ENCODE assay signal across 8 mouse cellular contexts in the genomic region with DNA sequence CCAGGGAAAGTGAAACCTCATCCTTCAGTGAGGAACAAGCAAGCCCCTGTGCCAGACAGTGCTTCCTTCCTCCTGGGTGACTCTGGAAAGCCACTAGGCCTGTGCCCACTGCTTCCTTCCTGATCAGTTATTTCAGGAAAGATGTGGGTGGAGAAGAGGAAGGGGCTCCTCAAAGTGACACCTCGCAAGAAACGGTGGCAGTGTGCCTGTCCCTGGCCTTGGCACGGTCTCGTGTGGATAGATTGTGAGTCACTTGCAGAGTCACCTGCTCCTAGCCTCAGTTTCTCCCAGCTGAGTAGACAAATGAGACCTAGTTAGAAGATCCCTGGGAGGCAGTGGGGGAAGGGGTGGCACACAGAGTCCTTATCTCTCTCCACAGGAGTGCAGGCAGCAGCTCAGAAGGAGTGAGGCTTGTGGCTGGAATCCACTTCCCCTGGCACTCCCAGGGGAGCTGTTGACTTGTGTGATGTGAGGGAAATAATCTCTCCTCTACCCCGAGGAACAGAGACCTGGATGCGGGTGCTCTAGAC. TPM values are rescaled to one million over a fixed set of nuclear protein-coding genes. Genes with fewer than 3 reads are reported as not detected.
DNase-seq lines count a peak whose midpoint lies in the region; ATAC-seq lines count a peak whose summit lies in the region.

No protein-coding gene starts in this region.

- ATAC-seq in heart, embryonic 13.5 days (ENCODE audit: extremely low read depth, insufficient number of reproducible peaks, low FRiP score, low TSS enrichment): peak; percentile 75
- ATAC-seq in kidney, embryonic 16.5 days (ENCODE audit: low FRiP score, low TSS enrichment): no peak
- peak; percentile 32 for ATAC-seq in lung, embryonic 16.5 days (ENCODE audit: low read depth)

- WGBS in heart, embryonic 13.5 days: 21% methylated on average over 6 of the region's 6 CpGs
- WGBS in kidney, embryonic 16.5 days: 59% methylated on average over 6 of the region's 6 CpGs
- 30% methylated on average over 6 of the region's 6 CpGs for WGBS in lung, embryonic 16.5 days

- peaks cover 73% of the 10 kb centered on the region for H3K4me1 ChIP-seq in brown adipose tissue, adult 24 weeks (ENCODE audit: control insufficient read depth, insufficient read depth, insufficient read length, low read length)
- H3K4me1 ChIP-seq in heart, embryonic 13.5 days: peaks cover 98% of the 10 kb centered on the region
- H3K4me1 ChIP-seq in kidney, embryonic 16.5 days (ENCODE audit: insufficient read depth, low read length): peaks cover 56% of the 10 kb centered on the region
- H3K4me1 ChIP-seq in lung, embryonic 16.5 days (replicated peaks; ENCODE audit: control insufficient read depth, insufficient read depth, low read length): peaks cover 57% of the 10 kb centered on the region

- no peaks in the 10 kb centered on the region for H3K9me3 ChIP-seq in heart, embryonic 13.5 days
- 0 out of 2 replicates have a peak, but pooled peaks cover 2% of the 10 kb centered on the region for H3K9me3 ChIP-seq in kidney, embryonic 16.5 days (ENCODE audit: low read length)
- H3K9me3 ChIP-seq in lung, embryonic 16.5 days (ENCODE audit: control insufficient read depth, low read length): no peaks in the 10 kb centered on the region

- peak overlapping the region; percentile 88 for H3K27ac ChIP-seq in brown adipose tissue, adult 24 weeks (replicated peaks; ENCODE audit: low read depth, low read length)
- peak overlapping the region; percentile 95 for H3K27ac ChIP-seq in heart, embryonic 13.5 days (replicated peaks)
- H3K27ac ChIP-seq in kidney, embryonic 16.5 days (ENCODE audit: low read length): peak overlapping the region; percentile 65; the same call in 1 of the 2 replicates
- peak overlapping the region; percentile 87 for H3K27ac ChIP-seq in lung, embryonic 16.5 days (ENCODE audit: low read length)

- no peak overlapping the region for H3K4me3 ChIP-seq in brown adipose tissue, adult 24 weeks (ENCODE audit: insufficient read depth, low read depth, low read length)
- peak overlapping the region; percentile 18; the same call in 1 of the 2 replicates for H3K4me3 ChIP-seq in heart, embryonic 13.5 days
- no peak overlapping the region for H3K4me3 ChIP-seq in kidney, embryonic 16.5 days (ENCODE audit: low read length)
- no peak overlapping the region for H3K4me3 ChIP-seq in lung, embryonic 16.5 days (ENCODE audit: low read length)

- no peaks in the 10 kb centered on the region for H3K27me3 ChIP-seq in heart, embryonic 13.5 days (replicated peaks)
- no peaks in the 10 kb centered on the region for H3K27me3 ChIP-seq in kidney, embryonic 16.5 days (ENCODE audit: insufficient read depth, low read length)
- H3K27me3 ChIP-seq in lung, embryonic 16.5 days (ENCODE audit: control insufficient read depth, insufficient read depth, low read depth, low read length): no peaks in the 10 kb centered on the region

- H3K4me2 ChIP-seq in heart, embryonic 13.5 days: peak overlapping the region; percentile 61
- H3K4me2 ChIP-seq in kidney, embryonic 16.5 days (replicated peaks; ENCODE audit: low read depth, low read length): no peak overlapping the region
- peak overlapping the region; percentile 12 for H3K4me2 ChIP-seq in lung, embryonic 16.5 days (ENCODE audit: low read depth, low read length)

- peak; percentile 68 for DNase-seq in layer of hippocampus, adult 11-12 months (ENCODE audit: low spot score)
- no peak for DNase-seq in layer of hippocampus, postnatal 14 days (ENCODE audit: low spot score in 2 of 2)
- peak; percentile 62 to 80 for DNase-seq in spleen, postnatal 36 days (ENCODE audit: low spot score in 2 of 2)
- DNase-seq in gastrocnemius, postnatal 10 days: no peak

- peak overlapping the region; percentile 70 for H3K9ac ChIP-seq in heart, embryonic 13.5 days
- H3K9ac ChIP-seq in kidney, embryonic 16.5 days (replicated peaks; ENCODE audit: low read length): no peak overlapping the region
- H3K9ac ChIP-seq in lung, embryonic 16.5 days (ENCODE audit: low read length): peak overlapping the region; percentile 33

- H3K36me3 ChIP-seq in heart, embryonic 13.5 days: peaks cover 5% of the 10 kb centered on the region; the same call in 1 of the 2 replicates
- H3K36me3 ChIP-seq in kidney, embryonic 16.5 days (ENCODE audit: insufficient read depth, low read length): peaks cover 6% of the 10 kb centered on the region; the same call in 1 of the 2 replicates
- H3K36me3 ChIP-seq in lung, embryonic 16.5 days (ENCODE audit: control insufficient read depth, insufficient read depth, low read length): no peaks in the 10 kb centered on the region

RNA-seq across cellular contexts. Expression of a gene that starts 35.0 kb away (rescaled TPM):
- 1 to 10 TPM; 2.9 to 3.6 TPM for total RNA-seq in layer of hippocampus, postnatal 14 days (2021)
- 6.3 and 8.7 TPM in 2 replicates for polyA plus RNA-seq in brown adipose tissue, adult 24 weeks (2012; ENCODE audit: insufficient read depth, insufficient read length, missing spikeins)
- polyA plus RNA-seq in heart, embryonic 13.5 days (2015; fragmentation: Nextera tagmentation; extraction: Ambion mirVana): 11.8 and 13.4 TPM in 2 replicates
- 19.6 and 22.1 TPM in 2 replicates for polyA plus RNA-seq in kidney, embryonic 16.5 days (2015; fragmentation: Nextera tagmentation; extraction: Ambion mirVana)
- 99.6 and 104 TPM in 2 replicates for polyA plus RNA-seq in lung, embryonic 16.5 days (2015; fragmentation: Nextera tagmentation; extraction: Ambion mirVana)
- 1 to 10 TPM; 5.6 to 6.9 TPM for total RNA-seq in gastrocnemius, postnatal 10 days (2021)

RNA-seq across cellular contexts. Expression of a gene that starts 42.6 kb away (rescaled TPM):
- total RNA-seq in layer of hippocampus, postnatal 14 days (2021): 100 to 1,000 TPM; 124 to 128 TPM
- 22.5 and 23.5 TPM in 2 replicates for polyA plus RNA-seq in brown adipose tissue, adult 24 weeks (2012; ENCODE audit: insufficient read depth, insufficient read length, missing spikeins)
- polyA plus RNA-seq in heart, embryonic 13.5 days (2015; fragmentation: Nextera tagmentation; extraction: Ambion mirVana): 59.6 and 62.8 TPM in 2 replicates
- 113 and 116 TPM in 2 replicates for polyA plus RNA-seq in kidney, embryonic 16.5 days (2015; fragmentation: Nextera tagmentation; extraction: Ambion mirVana)
- polyA plus RNA-seq in lung, embryonic 16.5 days (2015; fragmentation: Nextera tagmentation; extraction: Ambion mirVana): 120 and 121 TPM in 2 replicates
- total RNA-seq in gastrocnemius, postnatal 10 days (2021): 10 to 100 TPM; 19.6 to 21.4 TPM

RNA-seq across cellular contexts. Expression of a gene that starts 52.9 kb away (rescaled TPM):
- total RNA-seq in layer of hippocampus, postnatal 14 days (2021): 10 to 100 TPM; 32.9 to 35.8 TPM
- 48.0 and 59.8 TPM in 2 replicates for polyA plus RNA-seq in brown adipose tissue, adult 24 weeks (2012; ENCODE audit: insufficient read depth, insufficient read length, missing spikeins)
- 56.7 and 58.8 TPM in 2 replicates for polyA plus RNA-seq in heart, embryonic 13.5 days (2015; fragmentation: Nextera tagmentation; extraction: Ambion mirVana)
- 139 and 151 TPM in 2 replicates for polyA plus RNA-seq in kidney, embryonic 16.5 days (2015; fragmentation: Nextera tagmentation; extraction: Ambion mirVana)
- 186 and 189 TPM in 2 replicates for polyA plus RNA-seq in lung, embryonic 16.5 days (2015; fragmentation: Nextera tagmentation; extraction: Ambion mirVana)
- total RNA-seq in gastrocnemius, postnatal 10 days (2021): 10 to 100 TPM; 17.6 to 21.1 TPM

RNA-seq across cellular contexts. Expression of a gene that starts 58.8 kb away (rescaled TPM):
- 1 to 10 TPM; 2.5 to 4.7 TPM for total RNA-seq in layer of hippocampus, postnatal 14 days (2021)
- polyA plus RNA-seq in brown adipose tissue, adult 24 weeks (2012; ENCODE audit: insufficient read depth, insufficient read length, missing spikeins): not detected in 2 replicates
- 51.1 and 55.5 TPM in 2 replicates for polyA plus RNA-seq in heart, embryonic 13.5 days (2015; fragmentation: Nextera tagmentation; extraction: Ambion mirVana)
- 83.9 and 97.6 TPM in 2 replicates for polyA plus RNA-seq in kidney, embryonic 16.5 days (2015; fragmentation: Nextera tagmentation; extraction: Ambion mirVana)
- polyA plus RNA-seq in lung, embryonic 16.5 days (2015; fragmentation: Nextera tagmentation; extraction: Ambion mirVana): 85.8 and 101 TPM in 2 replicates
- total RNA-seq in gastrocnemius, postnatal 10 days (2021): 10 to 100 TPM; 10.4 to 12.8 TPM

Comparison
In these comparisons a context has a peak if more than half of its experiments do, and no peak if none do; other contexts are left out.
1. DNase-seq: peak in layer of hippocampus, adult 11-12 months (single experiment) and spleen, postnatal 36 days (2 of 2); none in layer of hippocampus, postnatal 14 days (0 of 2) and gastrocnemius, postnatal 10 days (single experiment).
2. Peak in every context shown above with its lines, with median percentiles within 50 percentile points of each other: H3K27ac ChIP-seq.